Mouse (Mus musculus) limb, embryonic 13.5 days (tissue): Measurements from ENCODE around the gene Cmtm4. TPM values are rescaled to one million over a fixed set of nuclear protein-coding genes. Genes with fewer than 3 reads are reported as not detected.

Source experiments
- ATAC-seq: fragments of 200-750 bp; cut with Nextera tagmentation; 2 replicates; pipeline ENCODE4 v1.8.0; 2017; ENCODE audit warnings: low read depth, moderate number of reproducible peaks, moderate TSS enrichment; ENCODE audit not compliant: low FRiP score
- H3K27ac ChIP-seq: fragments of 300-500 bp; sonication (generic); 2 replicates; pipeline ENCODE4 v1.5.1; 2015; ENCODE audit warnings: inconsistent platforms, mild to moderate bottlenecking, moderate library complexity
- H3K27me3 ChIP-seq: fragments of 300-500 bp; sonication (generic); 2 replicates; pipeline ENCODE4 v1.6.1; 2015; ENCODE audit warnings: mild to moderate bottlenecking, inconsistent platforms
- H3K36me3 ChIP-seq: fragments of 300-500 bp; sonication (generic); 2 replicates; pipeline ENCODE4 v1.6.1; 2015; ENCODE audit warnings: inconsistent platforms, mild to moderate bottlenecking, moderate library complexity
- H3K4me1 ChIP-seq: fragments of 300-500 bp; sonication (generic); 2 replicates; pipeline ENCODE4 v1.6.1; 2015; ENCODE audit warnings: inconsistent platforms
- H3K4me2 ChIP-seq: fragments of 300-500 bp; sonication (generic); replicated peaks from 2 replicates; pipeline ENCODE4 v1.6.1; 2015; ENCODE audit warnings: inconsistent platforms, mild to moderate bottlenecking, moderate library complexity
- H3K4me3 ChIP-seq: fragments of 300-500 bp; sonication (generic); 2 replicates; pipeline ENCODE4 v1.5.1; 2015; ENCODE audit warnings: moderate library complexity, mild to moderate bottlenecking, inconsistent platforms
- H3K9ac ChIP-seq: fragments of 300-500 bp; sonication (generic); 2 replicates; pipeline ENCODE4 v1.6.1; 2015; ENCODE audit warnings: mild to moderate bottlenecking, inconsistent platforms
- H3K9me3 ChIP-seq: fragments of 300-500 bp; sonication (generic); 2 replicates; pipeline ENCODE4 v1.6.1; 2016; ENCODE audit warnings: inconsistent platforms
- WGBS: fragments of 180-500 bp; shearing (Covaris S2); methylation state at CpG from one replicate; pipeline ENCODE4 v1.1.7; 2015; 5-methylcytosine and 5-hydroxymethylcytosine counted together
- polyA plus RNA-seq: library from polyadenylated mRNA; unstranded; fragments of >200 nt; fragmentation: Nextera tagmentation; extraction: Ambion mirVana; gene quantifications from 2 replicates; pipeline ENCODE4 v1.2.1, GENCODE M21; 2015

The Cmtm4 gene
- polyA plus RNA-seq, 1 experiment from 2014 or later, result 3.0 TPM

DNA sequence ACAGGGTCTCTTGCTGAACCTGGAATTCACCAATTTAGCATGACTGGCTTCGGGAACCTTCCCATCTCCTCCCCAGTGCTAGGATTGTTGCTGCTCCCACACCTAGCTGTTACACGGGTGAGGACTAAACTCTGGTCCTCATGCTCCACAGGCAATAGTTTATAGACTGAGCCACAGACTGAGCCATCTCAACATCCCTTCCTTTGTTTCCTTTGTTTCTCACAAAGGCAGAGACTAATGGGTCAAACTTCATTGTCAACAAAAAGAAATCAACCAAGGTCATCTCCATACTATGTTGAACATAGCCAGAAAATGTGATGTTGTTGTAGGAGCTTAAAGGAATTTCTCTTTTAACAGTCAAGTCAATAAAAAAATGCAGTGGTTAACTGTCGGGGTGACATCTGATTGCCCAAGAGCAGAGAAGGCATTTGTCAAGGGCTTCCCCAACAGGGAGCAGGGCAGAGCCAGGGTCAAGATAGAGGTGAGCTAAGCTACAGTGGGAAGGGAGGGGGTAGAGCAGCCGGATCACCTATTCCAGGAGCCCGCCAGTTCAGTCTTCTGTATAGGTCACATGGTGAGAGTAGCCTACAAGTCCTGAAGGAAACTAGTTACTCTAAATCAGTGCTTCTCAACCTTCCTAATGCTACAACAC lies 37.7 kb upstream of the Cmtm4 start:
- WGBS, result 95% methylated on average over 5 of the region's 5 CpGs
- H3K9me3 ChIP-seq, result no peaks in the 10 kb centered on the region
- no peak for ATAC-seq

DNA sequence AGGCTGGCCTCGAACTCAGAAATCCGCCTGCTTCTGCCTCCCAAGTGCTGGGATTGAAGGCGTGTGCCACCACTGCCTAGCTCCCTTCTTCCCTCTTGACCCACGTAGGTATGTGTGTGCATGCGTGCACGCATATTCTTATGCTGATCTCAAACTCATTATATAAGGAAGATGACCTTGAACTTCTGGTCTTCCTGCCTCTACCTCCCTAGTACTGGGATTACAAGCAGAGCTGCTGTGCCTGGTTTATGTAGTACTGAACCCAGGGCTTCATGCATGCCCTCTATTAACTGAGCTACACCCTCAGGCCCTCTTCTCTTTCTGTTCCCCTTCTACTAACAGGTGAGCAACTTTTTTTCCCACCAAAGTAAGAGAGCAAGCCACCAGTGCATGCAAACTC lies 37.0 kb upstream of the Cmtm4 start:
- Histone ChIP-seq H3K4me2 (no peak overlapping the region), H3K27me3 (no peaks in the 10 kb centered on the region), H3K36me3 (peaks cover 100% of the 10 kb centered on the region), H3K4me3 (no peak overlapping the region), H3K9ac (no peak overlapping the region), H3K4me1 (peaks cover 11% of the 10 kb centered on the region), H3K9me3 (no peaks in the 10 kb centered on the region), H3K27ac (no peak overlapping the region)
- WGBS, result 96% methylated on average over 6 of the region's 6 CpGs
- ATAC-seq, result no peak

More for the DNA sequence above, 37.7 kb upstream of the Cmtm4 start:
- Histone ChIP-seq H3K4me2 (no peak overlapping the region), H3K27ac (no peak overlapping the region), H3K27me3 (no peaks in the 10 kb centered on the region), H3K9ac (no peak overlapping the region), H3K4me3 (no peak overlapping the region), H3K4me1 (peaks cover 11% of the 10 kb centered on the region), H3K36me3 (peaks cover 97% of the 10 kb centered on the region)

DNA sequence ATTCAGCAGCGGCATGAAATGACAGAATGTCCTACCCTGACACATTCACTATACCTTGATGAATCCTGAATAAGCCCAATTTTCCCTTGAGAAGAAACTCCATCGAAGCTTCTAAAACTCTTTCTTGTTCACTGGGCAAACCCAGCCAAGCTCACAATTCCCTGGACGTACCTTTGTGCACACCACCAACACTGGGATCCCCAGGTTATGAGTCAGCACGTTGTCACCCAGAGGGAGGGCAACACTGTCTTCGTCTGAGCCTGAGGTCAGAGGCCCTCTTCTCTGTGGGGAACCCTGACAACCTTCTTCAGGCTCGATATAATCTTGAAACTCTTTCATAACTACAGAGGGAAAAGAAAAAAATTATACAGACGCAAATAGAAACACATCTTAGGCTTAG lies 34.6 kb upstream of the Cmtm4 start:
- no peak overlapping the region for H3K4me3 ChIP-seq
- H3K9me3 ChIP-seq, result no peaks in the 10 kb centered on the region
- no peak overlapping the region for H3K4me2 ChIP-seq
- peaks cover 100% of the 10 kb centered on the region for H3K36me3 ChIP-seq
- no peaks in the 10 kb centered on the region for H3K27me3 ChIP-seq
- ATAC-seq, result no peak
- WGBS, result 92% methylated on average over 7 of the region's 7 CpGs
- H3K9ac ChIP-seq, result no peak overlapping the region
- no peaks in the 10 kb centered on the region for H3K4me1 ChIP-seq
- no peak overlapping the region for H3K27ac ChIP-seq

DNA sequence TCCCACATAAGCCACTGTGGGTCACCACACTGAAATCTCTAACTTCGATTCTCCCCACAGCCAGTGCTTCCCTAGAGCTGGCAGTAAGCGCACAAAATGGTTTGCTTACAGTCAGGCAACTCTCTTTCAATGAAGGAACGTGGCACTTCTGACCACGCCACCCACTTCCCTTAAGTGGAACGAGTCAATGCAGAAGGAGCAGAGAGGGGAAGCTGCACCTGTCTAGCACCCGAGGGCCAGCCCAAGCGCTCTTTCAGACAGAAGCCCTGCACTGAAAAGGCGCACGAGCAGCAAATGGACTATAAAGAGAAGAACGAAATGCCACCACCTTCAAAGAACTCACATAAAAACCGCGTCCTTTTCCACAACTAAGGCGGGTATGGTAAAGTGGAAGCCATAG lies 32.1 kb upstream of the Cmtm4 start:
- peaks cover 99% of the 10 kb centered on the region for H3K36me3 ChIP-seq
- no peaks in the 10 kb centered on the region for H3K4me1 ChIP-seq
- no peaks in the 10 kb centered on the region for H3K27me3 ChIP-seq
- no peak overlapping the region for H3K4me2 ChIP-seq
- H3K9ac ChIP-seq, result no peak overlapping the region
- no peaks in the 10 kb centered on the region for H3K9me3 ChIP-seq
- 93% methylated on average over 13 of the region's 13 CpGs for WGBS
- H3K4me3 ChIP-seq, result no peak overlapping the region
- H3K27ac ChIP-seq, result no peak overlapping the region
- ATAC-seq, result no peak

DNA sequence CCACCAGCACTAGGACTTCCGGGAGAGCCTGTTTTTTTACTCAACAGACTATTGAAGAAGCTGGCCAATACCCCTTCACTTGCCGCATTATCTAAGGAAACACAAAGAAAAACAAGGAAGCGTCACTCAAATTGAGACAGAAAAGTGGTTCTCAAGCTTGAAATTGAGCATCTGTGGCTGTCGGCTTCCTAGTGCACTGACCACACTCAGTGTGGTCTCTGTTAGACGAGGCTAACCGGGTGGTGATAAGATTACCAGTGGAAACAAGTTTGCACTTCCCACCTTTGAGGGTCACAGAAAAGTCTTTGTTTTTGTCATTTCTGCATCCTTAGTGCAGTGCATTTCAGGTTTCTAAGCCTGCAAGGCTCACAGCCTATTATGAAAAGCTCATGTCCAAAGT lies 26.7 kb upstream of the Cmtm4 start:
- WGBS, result 93% methylated on average over 6 of the region's 6 CpGs
- H3K27ac ChIP-seq, result no peak overlapping the region
- no peaks in the 10 kb centered on the region for H3K27me3 ChIP-seq
- no peak for ATAC-seq
- no peak overlapping the region for H3K4me3 ChIP-seq
- H3K9ac ChIP-seq, result no peak overlapping the region
- no peak overlapping the region for H3K4me2 ChIP-seq
- H3K4me1 ChIP-seq, result no peaks in the 10 kb centered on the region
- H3K36me3 ChIP-seq, result peaks cover 97% of the 10 kb centered on the region
- no peaks in the 10 kb centered on the region for H3K9me3 ChIP-seq

DNA sequence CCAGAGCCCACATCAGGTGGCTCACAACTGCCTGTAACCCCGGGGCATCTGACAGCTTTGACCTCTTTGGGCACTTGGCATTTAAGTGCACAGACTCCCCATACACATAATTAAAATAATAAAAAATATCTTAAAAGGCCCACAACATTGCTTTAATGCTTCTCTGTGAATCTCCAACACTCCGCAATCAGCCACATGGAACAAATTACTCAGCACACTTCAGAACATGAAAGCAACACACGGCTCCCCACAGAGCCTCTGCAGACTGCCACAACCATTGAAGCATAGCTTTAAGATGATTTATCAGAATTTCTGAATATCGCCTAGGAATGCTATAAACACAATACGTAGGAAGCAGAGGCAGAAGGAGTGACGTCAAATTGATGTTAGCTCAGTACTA lies 20.4 kb upstream of the Cmtm4 start:
- H3K4me3 ChIP-seq, result no peak overlapping the region

DNA sequence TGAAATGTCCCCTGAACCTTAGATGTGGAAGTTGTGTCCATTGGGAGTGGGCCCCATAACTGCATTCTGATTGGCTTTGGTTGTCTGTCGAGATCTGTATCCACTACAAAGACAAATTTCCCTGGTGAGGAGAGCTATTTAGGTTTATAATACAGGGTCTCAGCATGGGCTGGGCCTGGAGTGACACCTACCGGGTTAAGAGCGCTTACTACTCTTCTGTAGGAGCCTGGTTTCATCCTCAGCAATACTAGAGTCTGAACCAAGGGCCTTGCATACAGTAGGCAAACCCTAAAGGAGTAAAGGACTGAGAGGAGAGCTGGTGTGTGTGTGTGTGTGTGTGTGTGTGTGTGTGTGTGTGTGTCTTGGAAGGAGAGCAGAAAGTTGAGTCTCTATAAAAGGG lies 18.6 kb upstream of the Cmtm4 start:
- peaks cover 21% of the 10 kb centered on the region for H3K36me3 ChIP-seq
- no peak for ATAC-seq
- WGBS, result 66% methylated on average over 3 of the region's 3 CpGs

More for the DNA sequence above, 20.4 kb upstream of the Cmtm4 start:
- Histone ChIP-seq H3K27ac (no peak overlapping the region), H3K9me3 (no peaks in the 10 kb centered on the region), H3K4me1 (no peaks in the 10 kb centered on the region), H3K36me3 (peaks cover 40% of the 10 kb centered on the region), H3K4me2 (no peak overlapping the region), H3K27me3 (no peaks in the 10 kb centered on the region), H3K9ac (no peak overlapping the region)
- WGBS, result 62% methylated on average over 6 of the region's 6 CpGs
- no peak for ATAC-seq

DNA sequence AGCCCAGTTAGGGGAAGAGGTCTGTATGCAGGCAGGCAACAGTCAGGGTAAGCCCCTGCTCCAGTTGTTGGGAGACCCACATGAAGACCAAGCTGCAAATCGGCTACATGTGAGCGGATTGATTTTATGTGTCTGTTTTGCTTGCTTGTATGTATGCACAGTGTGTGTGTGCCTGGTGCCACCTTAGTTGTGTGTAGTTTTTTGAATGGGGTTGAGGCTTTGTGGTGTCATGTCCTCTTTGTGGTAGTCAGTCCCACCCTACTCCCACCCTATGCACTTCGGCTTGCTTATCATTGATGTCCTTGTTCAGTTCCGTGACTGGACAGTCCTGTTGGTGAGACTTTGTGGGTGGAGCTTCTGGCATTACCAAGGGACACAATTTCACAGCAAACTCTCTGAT lies 18.2 kb upstream of the Cmtm4 start:
- H3K27me3 ChIP-seq, result no peaks in the 10 kb centered on the region
- no peak overlapping the region for H3K27ac ChIP-seq
- ATAC-seq, result no peak
- H3K9me3 ChIP-seq, result no peaks in the 10 kb centered on the region
- no peak overlapping the region for H3K4me3 ChIP-seq
- H3K36me3 ChIP-seq, result peaks cover 17% of the 10 kb centered on the region
- H3K9ac ChIP-seq, result no peak overlapping the region
- WGBS, result 84% methylated on average over 4 of the region's 4 CpGs
- no peaks in the 10 kb centered on the region for H3K4me1 ChIP-seq
- H3K4me2 ChIP-seq, result no peak overlapping the region

More for the DNA sequence above, 18.6 kb upstream of the Cmtm4 start:
- Histone ChIP-seq H3K9ac (no peak overlapping the region), H3K4me2 (no peak overlapping the region), H3K27me3 (no peaks in the 10 kb centered on the region), H3K4me1 (no peaks in the 10 kb centered on the region), H3K9me3 (no peaks in the 10 kb centered on the region), H3K27ac (no peak overlapping the region), H3K4me3 (no peak overlapping the region)

DNA sequence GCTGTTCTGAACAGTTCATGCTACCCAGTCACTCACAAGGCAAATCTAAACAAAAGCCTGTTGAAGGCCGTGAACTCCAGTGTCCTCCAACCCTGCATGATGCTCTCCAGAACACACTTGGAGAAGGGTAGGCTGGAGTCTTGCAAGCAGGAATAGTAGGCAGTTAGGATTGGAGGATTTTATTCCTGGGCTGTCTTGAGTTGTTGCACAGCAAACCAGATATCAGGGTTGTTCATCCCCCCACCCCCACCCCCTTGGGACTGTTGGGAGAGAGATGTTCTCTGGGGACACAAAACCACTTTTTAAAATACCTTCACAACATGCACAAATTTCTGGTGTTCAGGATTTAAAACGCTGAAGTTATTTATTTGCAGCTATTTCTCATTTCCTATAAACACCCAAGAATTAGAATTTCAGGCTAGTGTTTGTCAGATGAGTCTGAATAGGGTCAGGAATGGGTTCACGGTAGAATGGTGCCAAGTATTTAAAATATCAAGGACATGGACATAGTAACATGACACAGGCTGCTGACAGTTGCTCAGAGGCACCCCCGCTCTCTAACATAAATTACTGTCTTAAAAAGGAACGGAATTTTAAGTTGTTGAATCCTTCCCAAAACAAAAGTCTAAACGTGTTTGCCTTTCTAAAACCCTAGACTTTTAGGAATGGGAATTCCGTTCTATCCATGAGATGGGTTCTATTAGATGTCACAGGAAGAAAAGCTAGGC lies 17.4 kb upstream of the Cmtm4 start:
- Histone ChIP-seq H3K4me3 (no peak overlapping the region), H3K4me2 (no peak overlapping the region), H3K9ac (no peak overlapping the region), H3K4me1 (no peaks in the 10 kb centered on the region), H3K27ac (no peak overlapping the region), H3K27me3 (no peaks in the 10 kb centered on the region), H3K9me3 (no peaks in the 10 kb centered on the region), H3K36me3 (peaks cover 11% of the 10 kb centered on the region)
- 70% methylated on average over 7 of the region's 7 CpGs for WGBS
- no peak for ATAC-seq

DNA sequence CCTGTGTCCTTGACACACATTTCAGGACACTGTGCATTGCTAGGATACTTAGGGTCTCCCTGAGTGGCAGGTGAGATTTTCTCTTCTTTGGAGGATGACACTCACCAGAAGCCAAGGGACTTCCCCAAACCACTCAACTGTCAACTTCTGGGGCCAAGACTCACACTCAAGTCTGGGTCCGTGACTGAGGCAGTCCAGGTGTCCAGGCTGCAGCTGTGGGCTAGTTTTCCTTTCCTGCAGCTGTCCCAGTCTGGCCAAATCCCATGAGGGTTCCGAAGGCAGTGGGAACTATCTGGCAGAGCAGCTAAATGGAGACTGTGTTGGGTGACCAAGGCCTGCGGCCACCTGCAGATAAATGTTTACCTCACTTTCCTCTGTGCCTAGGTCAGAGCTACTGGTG lies 16.4 kb upstream of the Cmtm4 start:
- H3K9me3 ChIP-seq, result no peaks in the 10 kb centered on the region
- no peaks in the 10 kb centered on the region for H3K4me1 ChIP-seq
- peaks cover under 1% of the 10 kb centered on the region for H3K36me3 ChIP-seq
- no peaks in the 10 kb centered on the region for H3K27me3 ChIP-seq
- no peak for ATAC-seq
- no peak overlapping the region for H3K4me3 ChIP-seq
- no peak overlapping the region for H3K4me2 ChIP-seq
- 79% methylated on average over 3 of the region's 3 CpGs for WGBS
- no peak overlapping the region for H3K9ac ChIP-seq
- H3K27ac ChIP-seq, result no peak overlapping the region

DNA sequence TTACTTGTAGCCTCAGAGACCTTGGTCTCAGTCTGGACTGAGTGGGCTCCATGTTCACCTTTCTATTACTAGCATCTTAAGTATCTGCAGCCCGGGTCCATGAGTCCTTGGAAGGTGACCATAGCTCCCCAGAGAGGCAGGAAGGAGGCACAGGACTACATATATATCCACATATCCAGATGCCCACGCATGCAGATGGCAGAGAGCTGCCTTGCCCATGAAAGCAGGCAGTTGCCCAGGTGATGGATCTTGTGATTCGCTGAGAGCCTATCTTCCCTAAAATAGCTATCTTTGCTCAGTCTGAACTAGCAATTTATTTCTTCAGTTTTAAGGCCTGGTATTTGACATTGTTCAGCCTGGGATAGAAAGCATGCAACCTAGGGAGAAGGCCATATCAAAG lies 15.9 kb upstream of the Cmtm4 start:
- Histone ChIP-seq H3K27me3 (no peaks in the 10 kb centered on the region), H3K9me3 (no peaks in the 10 kb centered on the region), H3K36me3 (no peaks in the 10 kb centered on the region; the same call in 1 of the 2 replicates), H3K4me3 (no peak overlapping the region), H3K4me2 (no peak overlapping the region), H3K9ac (no peak overlapping the region), H3K4me1 (no peaks in the 10 kb centered on the region), H3K27ac (no peak overlapping the region)
- 88% methylated on average over 3 of the region's 3 CpGs for WGBS
- ATAC-seq, result no peak

DNA sequence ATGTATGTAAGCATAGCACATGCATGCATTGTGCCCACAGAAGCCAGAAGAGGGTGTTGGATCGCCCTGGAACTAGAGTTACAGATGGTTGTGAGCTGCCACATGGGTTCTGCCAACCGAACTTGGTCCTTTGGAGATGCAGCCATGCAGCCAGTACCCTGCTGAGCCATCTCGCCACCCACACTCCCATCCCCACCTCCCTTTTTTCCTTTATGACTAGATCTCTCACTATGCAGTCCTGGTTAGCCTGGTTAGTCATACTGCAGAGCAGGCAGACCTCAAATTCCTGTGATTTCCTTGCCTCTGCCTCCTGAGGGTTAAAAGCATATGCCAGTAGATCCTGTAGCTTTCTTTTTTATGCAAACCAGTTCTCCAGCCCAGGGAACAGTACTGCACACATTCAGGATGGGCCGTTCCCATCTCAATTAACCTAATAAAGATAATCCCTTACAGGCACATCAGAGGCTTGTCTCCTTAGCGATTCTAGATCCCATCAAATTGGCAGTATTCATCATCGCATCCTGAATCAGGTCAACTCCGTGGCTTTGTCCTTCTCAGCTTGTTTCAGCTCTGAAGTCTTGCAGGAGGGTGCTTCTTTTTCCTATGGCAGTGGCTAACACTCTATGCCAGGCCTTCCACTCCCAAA lies 15.1 kb upstream of the Cmtm4 start:
- WGBS, result 60% methylated on average over 7 of the region's 7 CpGs
- Histone ChIP-seq H3K9me3 (no peaks in the 10 kb centered on the region), H3K36me3 (no peaks in the 10 kb centered on the region; the same call in 1 of the 2 replicates), H3K4me1 (peaks cover 2% of the 10 kb centered on the region; the same call in 1 of the 2 replicates), H3K4me3 (no peak overlapping the region), H3K4me2 (no peak overlapping the region), H3K9ac (no peak overlapping the region), H3K27me3 (no peaks in the 10 kb centered on the region), H3K27ac (no peak overlapping the region)
- no peak for ATAC-seq
